ENCODE assay signal across 15 mouse cellular contexts in genomic region chr6:92013620-92014019, GRCm38 (mm10). TPM values are rescaled to one million over a fixed set of nuclear protein-coding genes. Genes with fewer than 3 reads are reported as not detected.
"Had no signal": no experiment of that assay in that cellular context is flagged by ENCODE, and none has a peak within 500 bp of the region (broad histone marks: within the 10 kb centered on the region; RNA-seq: fewer than 3 reads in every experiment).

No protein-coding gene starts in this region.

- H3K4me1 ChIP-seq: midbrain, embryonic 15.5 days; stomach, embryonic 15.5 days had no signal

- DNase-seq: kidney, postnatal 25 days; liver; liver, embryonic 13.5 days; right cerebral cortex, postnatal 14 days; thymus, adult 2 months; thymus, postnatal 25 days had no signal

- H3K4me3 ChIP-seq: left cerebral cortex, adult 2 months; liver, embryonic 13.5 days; lung, embryonic 15.5 days; megakaryocyte, embryonic 14.5 days; midbrain, embryonic 15.5 days; neural tube, embryonic 13.5 days; stomach, embryonic 15.5 days had no signal

- ATAC-seq: liver, postnatal 0 days; midbrain, embryonic 15.5 days had no signal

- H3K36me3 ChIP-seq: liver, embryonic 13.5 days; lung, embryonic 15.5 days; midbrain, embryonic 15.5 days; neural tube, embryonic 13.5 days; stomach, embryonic 15.5 days had no signal

- H3K27me3 ChIP-seq: liver, embryonic 13.5 days; lung, embryonic 15.5 days; midbrain, embryonic 15.5 days; neural tube, embryonic 13.5 days; stomach, embryonic 15.5 days had no signal

- H3K9me3 ChIP-seq: liver, embryonic 13.5 days; lung, embryonic 15.5 days; megakaryocyte, embryonic 14.5 days; midbrain, embryonic 15.5 days; neural tube, embryonic 13.5 days; stomach, embryonic 15.5 days had no signal

- H3K27ac ChIP-seq: left cerebral cortex, adult 2 months; liver, embryonic 13.5 days; lung, embryonic 15.5 days; macrophage; midbrain, embryonic 15.5 days; neural tube, embryonic 13.5 days; stomach, embryonic 15.5 days had no signal

- H3K4me2 ChIP-seq: liver, embryonic 13.5 days; lung, embryonic 15.5 days; midbrain, embryonic 11.5 days; midbrain, embryonic 15.5 days; neural tube, embryonic 13.5 days; stomach, embryonic 15.5 days had no signal

- H3K9ac ChIP-seq: liver, embryonic 13.5 days; liver, postnatal 0 days; lung, embryonic 15.5 days; midbrain, embryonic 15.5 days; neural tube, embryonic 13.5 days; stomach, embryonic 15.5 days had no signal

RNA-seq across cellular contexts. Expression of gene Fgd5, which starts 34.9 kb away (rescaled TPM):
- polyA plus RNA-seq: macrophage had no signal
